Mouse (Mus musculus) stomach, postnatal 0 days (tissue): ENCODE results near the gene Cyba.

ENCODE experiments used
- CTCF ChIP-seq: IDR thresholded peaks from 2 replicates; pipeline ENCODE4 v1.5.1; 2016; ENCODE audit warnings: antibody characterized with exemption, low read depth, mild to moderate bottlenecking, moderate library complexity
- EP300 ChIP-seq: optimal IDR thresholded peaks from 2 replicates; pipeline ENCODE3; 2016; ENCODE audit warnings: antibody characterized with exemption

GRCm38 (mm10) chr8:122407678-122408077 is 25.1 kb downstream of the Cyba start:
- no peak for TF ChIP-seq CTCF
- no peak for TF ChIP-seq EP300
